Mouse (Mus musculus) spleen, adult 2 months (tissue): ENCODE measurements at regions not wholly inside any gene's neighbourhood (a gene's known extent, or its start where the extent isn't known, plus 50 kb on each side); places are given as distances from the start of the nearest gene placed in this dataset.

Experiments used
- CTCF ChIP-seq: fragments of 200-500 bp; IDR thresholded peaks from 2 replicates; pipeline ENCODE4 v1.5.1; 2011; ENCODE audit warnings: mild to moderate bottlenecking, inconsistent platforms; ENCODE audit not compliant: insufficient read depth, insufficient read length, insufficient replicate concordance; ENCODE audit errors: extremely low read depth
- POLR2A ChIP-seq: fragments of 200-500 bp; IDR thresholded peaks from 2 replicates; pipeline ENCODE4 v1.6.1; 2011; ENCODE audit warnings: low read depth, low read length, inconsistent platforms

DNA sequence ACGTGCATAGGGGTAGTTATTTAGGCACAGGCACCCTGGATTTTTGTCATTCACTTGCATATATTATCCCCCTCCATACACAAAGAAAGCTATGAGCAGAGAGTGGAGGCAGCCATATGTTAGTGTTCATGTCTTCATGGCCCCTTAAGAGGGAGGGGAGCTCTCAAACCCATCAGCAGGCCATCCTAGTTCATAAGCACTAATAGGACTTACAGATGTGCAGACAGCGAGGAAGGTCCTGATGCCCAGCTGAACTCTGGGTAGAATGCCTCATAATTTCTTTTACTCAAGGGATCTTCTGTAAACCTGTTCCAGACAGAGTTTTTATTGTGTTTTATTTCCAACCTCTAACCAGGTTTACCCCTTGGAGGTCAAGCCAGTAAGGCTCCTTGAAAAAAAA lies 356.3 kb upstream of the Ubash3b start:
- no peak for TF ChIP-seq CTCF
- no peak for TF ChIP-seq POLR2A
